Mouse (Mus musculus): ENCODE results near the gene Plp2. TPM values are rescaled to one million over a fixed set of nuclear protein-coding genes. Genes with fewer than 3 reads are reported as not detected.

The Plp2 gene
- polyA plus RNA-seq, 1 experiment, result 72.2 TPM

DNA sequence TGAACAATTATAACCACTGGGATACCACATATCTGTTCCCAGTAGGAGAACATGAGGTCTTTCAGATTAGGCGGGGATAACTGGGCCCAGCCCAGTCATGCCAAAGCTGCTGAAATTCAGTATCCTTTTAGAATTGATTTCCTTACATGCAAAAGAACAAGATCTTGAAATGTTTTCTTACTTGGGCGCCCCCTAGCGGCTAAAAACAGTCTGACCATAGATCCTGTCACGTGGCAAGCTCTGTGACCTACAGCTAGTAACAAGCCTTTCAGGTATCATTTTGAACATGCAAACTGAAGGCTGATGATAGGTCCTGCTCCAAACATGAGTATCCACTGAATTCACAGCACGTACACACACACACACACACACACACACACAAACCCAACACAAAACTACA, 25.8 kb downstream of the Plp2 start:
- Histone ChIP-seq H3K27ac (ENCODE audit: insufficient read depth, low read depth, low read length) (no peak overlapping the region), H3K27me3 (replicated peaks; ENCODE audit: control insufficient read depth, insufficient read depth, low read length) (no peaks in the 10 kb centered on the region), H3K36me3 (ENCODE audit: control insufficient read depth, insufficient read depth, low read length) (no peaks in the 10 kb centered on the region), H3K4me1 (ENCODE audit: control insufficient read depth, insufficient read depth, low read length) (peaks cover 4% of the 10 kb centered on the region; the same call in 1 of the 2 replicates), H3K4me3 (ENCODE audit: insufficient read depth, low read depth, low read length) (no peak overlapping the region)
- peak; percentile 84 for DNase-seq
- 4% methylated on average over 5 of the region's 5 CpGs for WGBS
- TF ChIP-seq POLR2A (IDR thresholded peaks at IDR 0.05; ENCODE audit: low read depth, low read length) (no peak), CTCF (conservative IDR thresholded peaks at IDR 0.05; ENCODE audit: insufficient read depth, insufficient read length, low read depth, low read length) (peak; percentile 50)

- TF ChIP-seq CTCF (conservative IDR thresholded peaks at IDR 0.05; ENCODE audit: insufficient read depth, insufficient read length, low read depth, low read length) (no peak), POLR2A (IDR thresholded peaks at IDR 0.05; ENCODE audit: low read depth, low read length) (no peak)
- Histone ChIP-seq H3K27me3 (replicated peaks; ENCODE audit: control insufficient read depth, insufficient read depth, low read length) (no peaks in the 10 kb centered on the region), H3K27ac (ENCODE audit: insufficient read depth, low read depth, low read length) (no peak overlapping the region), H3K4me3 (ENCODE audit: insufficient read depth, low read depth, low read length) (no peak overlapping the region), H3K36me3 (ENCODE audit: control insufficient read depth, insufficient read depth, low read length) (no peaks in the 10 kb centered on the region), H3K4me1 (ENCODE audit: control insufficient read depth, insufficient read depth, low read length) (no peaks in the 10 kb centered on the region)
- no peak for DNase-seq
- 46% methylated on average over 11 of the region's 12 CpGs for WGBS
Measured at GRCm38 (mm10) chrX:7640785-7641184, 30.4 kb downstream of the Plp2 start.

- no peak for DNase-seq
- WGBS, result 5% methylated on average over 13 of the region's 13 CpGs
- H3K4me1 ChIP-seq (ENCODE audit: control insufficient read depth, insufficient read depth, low read length), result no peaks in the 10 kb centered on the region
- no peak overlapping the region for H3K27ac ChIP-seq (ENCODE audit: insufficient read depth, low read depth, low read length)
- TF ChIP-seq POLR2A (IDR thresholded peaks at IDR 0.05; ENCODE audit: low read depth, low read length) (no peak), CTCF (conservative IDR thresholded peaks at IDR 0.05; ENCODE audit: insufficient read depth, insufficient read length, low read depth, low read length) (no peak)
- no peaks in the 10 kb centered on the region for H3K36me3 ChIP-seq (ENCODE audit: control insufficient read depth, insufficient read depth, low read length)
- no peaks in the 10 kb centered on the region for H3K27me3 ChIP-seq (replicated peaks; ENCODE audit: control insufficient read depth, insufficient read depth, low read length)
- H3K4me3 ChIP-seq (ENCODE audit: insufficient read depth, low read depth, low read length), result no peak overlapping the region
Measured at GRCm38 (mm10) chrX:7639536-7640325, 31.5 kb downstream of the Plp2 start.

- TF ChIP-seq POLR2A (IDR thresholded peaks at IDR 0.05; ENCODE audit: low read depth, low read length), result no peak
- Histone ChIP-seq H3K4me1 (ENCODE audit: control insufficient read depth, insufficient read depth, low read length) (no peaks in the 10 kb centered on the region), H3K27ac (ENCODE audit: insufficient read depth, low read depth, low read length) (no peak within 1 kb of the TSS), H3K4me3 (ENCODE audit: insufficient read depth, low read depth, low read length) (peak within 1 kb of the TSS; percentile 45), H3K27me3 (replicated peaks; ENCODE audit: control insufficient read depth, insufficient read depth, low read length) (no peaks in the 10 kb centered on the region), H3K36me3 (ENCODE audit: control insufficient read depth, insufficient read depth, low read length) (no peaks in the 10 kb centered on the region)
- DNase-seq, result peak; percentile 78
- WGBS, result under 1% methylated on average over 42 of the region's 42 CpGs
Measured at GRCm38 (mm10) chrX:7638401-7639091, 32.6 kb downstream of the Plp2 start, which contains the start of gene Syp. Gene Syp (plus strand): TSS chrX:7638471.

DNA sequence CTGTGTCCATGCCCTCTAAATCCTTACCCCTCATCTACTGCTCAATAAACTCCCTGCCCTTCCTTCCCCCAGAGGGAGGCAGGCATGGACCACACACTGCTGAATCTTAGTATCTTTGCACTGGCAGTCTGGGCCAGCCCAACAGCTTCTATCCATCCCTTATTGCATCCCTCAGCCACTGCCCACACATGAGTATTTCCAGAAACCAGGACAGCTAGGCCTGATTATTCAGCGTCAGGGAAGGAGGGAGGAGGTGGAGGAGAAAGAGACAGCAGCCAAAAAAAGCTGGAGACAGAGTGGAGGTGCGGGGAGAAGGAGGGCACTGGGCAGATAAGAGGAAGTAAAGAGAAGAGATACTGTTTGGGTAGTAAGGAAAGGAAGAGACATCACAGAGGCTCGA, 36.1 kb downstream of the Plp2 start:
- Histone ChIP-seq H3K4me1 (ENCODE audit: control insufficient read depth, insufficient read depth, low read length) (no peaks in the 10 kb centered on the region), H3K36me3 (ENCODE audit: control insufficient read depth, insufficient read depth, low read length) (no peaks in the 10 kb centered on the region), H3K27me3 (replicated peaks; ENCODE audit: control insufficient read depth, insufficient read depth, low read length) (no peaks in the 10 kb centered on the region), H3K27ac (ENCODE audit: insufficient read depth, low read depth, low read length) (no peak overlapping the region), H3K4me3 (ENCODE audit: insufficient read depth, low read depth, low read length) (no peak overlapping the region)
- DNase-seq, result no peak
- 83% methylated on average over 3 of the region's 3 CpGs for WGBS
- TF ChIP-seq CTCF (conservative IDR thresholded peaks at IDR 0.05; ENCODE audit: insufficient read depth, insufficient read length, low read depth, low read length) (no peak), POLR2A (IDR thresholded peaks at IDR 0.05; ENCODE audit: low read depth, low read length) (no peak)

GRCm38 (mm10) chrX:7632560-7632959, 38.6 kb downstream of the Plp2 start:
- WGBS, result 89% methylated on average over 6 of the region's 6 CpGs

More at GRCm38 (mm10) chrX:7632560-7632959, 38.6 kb downstream of the Plp2 start:
- Histone ChIP-seq H3K27me3 (replicated peaks; ENCODE audit: control insufficient read depth, insufficient read depth, low read length) (no peaks in the 10 kb centered on the region), H3K4me1 (ENCODE audit: control insufficient read depth, insufficient read depth, low read length) (no peaks in the 10 kb centered on the region), H3K4me3 (ENCODE audit: insufficient read depth, low read depth, low read length) (no peak overlapping the region), H3K27ac (ENCODE audit: insufficient read depth, low read depth, low read length) (no peak overlapping the region), H3K36me3 (ENCODE audit: control insufficient read depth, insufficient read depth, low read length) (no peaks in the 10 kb centered on the region)
- TF ChIP-seq CTCF (conservative IDR thresholded peaks at IDR 0.05; ENCODE audit: insufficient read depth, insufficient read length, low read depth, low read length), result no peak
- no peak for TF ChIP-seq POLR2A (IDR thresholded peaks at IDR 0.05; ENCODE audit: low read depth, low read length)
- no peak for DNase-seq

Other genes starting within 250 kb of the Plp2 start
- gene Foxp3, start 97.7 kb downstream of the Plp2 start, polyA plus RNA-seq (2012; rRNA removed), result 0.08 and 0.92 TPM in 2 replicates
- gene Ppp1r3f, start 97.1 kb downstream of the Plp2 start, polyA plus RNA-seq (2012; rRNA removed), result 1.2 and 1.6 TPM in 2 replicates
- gene Ccdc22, start 65.9 kb downstream of the Plp2 start, polyA plus RNA-seq (2012; rRNA removed), result 25.3 and 26.6 TPM in 2 replicates
- 0.03 TPM in 1 of 2 replicates, not detected in the other for gene Cacna1f, start 64.3 kb downstream of the Plp2 start, polyA plus RNA-seq (2012; rRNA removed)
- gene Syp, start 32.9 kb downstream of the Plp2 start, polyA plus RNA-seq (2012; rRNA removed), result 8.0 and 9.2 TPM in 2 replicates
- gene Prickle3, start 14.1 kb downstream of the Plp2 start, polyA plus RNA-seq (2012; rRNA removed), result 8.9 and 9.2 TPM in 2 replicates
- 17.4 and 22.1 TPM in 2 replicates for gene Magix, start 9.9 kb upstream of the Plp2 start, polyA plus RNA-seq (2012; rRNA removed)
- gene Gpkow, start 25.7 kb upstream of the Plp2 start, polyA plus RNA-seq (2012; rRNA removed), result 8.2 and 10.9 TPM in 2 replicates
- 73.1 and 76.9 TPM in 2 replicates for gene Wdr45, start 42.9 kb upstream of the Plp2 start, polyA plus RNA-seq (2012; rRNA removed)
- gene Gm45208, start 50.9 kb upstream of the Plp2 start, polyA plus RNA-seq (2012; rRNA removed), result 0.23 and 0.28 TPM in 2 replicates
- 33.8 and 40.9 TPM in 2 replicates for gene Praf2, start 57.0 kb upstream of the Plp2 start, polyA plus RNA-seq (2012; rRNA removed)
- 8.3 and 14.1 TPM in 2 replicates for gene Ccdc120, start 79.5 kb upstream of the Plp2 start, polyA plus RNA-seq (2012; rRNA removed)
- 18.8 and 20.1 TPM in 2 replicates for gene Tfe3, start 91.2 kb upstream of the Plp2 start, polyA plus RNA-seq (2012; rRNA removed)
- gene Gripap1, start 118.4 kb upstream of the Plp2 start, polyA plus RNA-seq (2012; rRNA removed), result 25.5 and 30.3 TPM in 2 replicates
- 0.48 and 0.53 TPM in 2 replicates for gene Kcnd1, start 150.9 kb upstream of the Plp2 start, polyA plus RNA-seq (2012; rRNA removed)
- 26.8 and 30.4 TPM in 2 replicates for gene Otud5, start 170.0 kb upstream of the Plp2 start, polyA plus RNA-seq (2012; rRNA removed)
- gene Pim2, start 206.9 kb upstream of the Plp2 start, polyA plus RNA-seq (2012; rRNA removed), result 11.4 and 11.5 TPM in 2 replicates
- gene Slc35a2, start 212.6 kb upstream of the Plp2 start, polyA plus RNA-seq (2012; rRNA removed), result 50.0 and 50.1 TPM in 2 replicates
- gene Pqbp1, start 227.9 kb upstream of the Plp2 start, polyA plus RNA-seq (2012; rRNA removed), result 45.7 and 58.0 TPM in 2 replicates
- gene Timm17b, start 228.0 kb upstream of the Plp2 start, polyA plus RNA-seq (2012; rRNA removed), result 47.0 and 60.9 TPM in 2 replicates
- gene Gm10491, start 236.4 kb upstream of the Plp2 start, polyA plus RNA-seq (2012; rRNA removed), result not detected in 2 replicates
- gene Gm10490, start 238.2 kb upstream of the Plp2 start, polyA plus RNA-seq (2012; rRNA removed), result not detected in 2 replicates
- 0.62 and 0.91 TPM in 2 replicates for gene Pcsk1n, start 248.4 kb upstream of the Plp2 start, polyA plus RNA-seq (2012; rRNA removed)

Data from kidney, adult 2 months (tissue).